Mouse (Mus musculus) midbrain, embryonic 15.5 days (tissue): ENCODE measurements at regions not wholly inside any gene's neighbourhood (a gene's known extent, or its start where the extent isn't known, plus 50 kb on each side); places are given as distances from the start of the nearest gene placed in this dataset.
A peak's percentile ranks its signal among the peaks of the same experiment; 100 is the strongest.

Experiments
- ATAC-seq: fragments of 200-750 bp; cut with Nextera tagmentation; replicated peaks from 2 replicates; pipeline ENCODE4 v1.8.0; 2017; ENCODE audit warnings: moderate TSS enrichment
- H3K27ac ChIP-seq: fragments of 300-500 bp; sonication (generic); 2 replicates; pipeline ENCODE4 v1.5.1; 2015; ENCODE audit warnings: mild to moderate bottlenecking, inconsistent platforms
- H3K27me3 ChIP-seq: fragments of 300-500 bp; sonication (generic); replicated peaks from 2 replicates; pipeline ENCODE4 v1.6.1; 2015; ENCODE audit warnings: inconsistent platforms
- H3K36me3 ChIP-seq: fragments of 300-500 bp; sonication (generic); replicated peaks from 2 replicates; pipeline ENCODE4 v1.6.1; 2015; ENCODE audit warnings: inconsistent platforms
- H3K4me1 ChIP-seq: fragments of 300-500 bp; sonication (generic); 2 replicates; pipeline ENCODE4 v1.6.1; 2015; ENCODE audit warnings: inconsistent platforms
- H3K4me2 ChIP-seq: fragments of 300-500 bp; sonication (generic); 2 replicates; pipeline ENCODE4 v1.6.1; 2015; ENCODE audit warnings: inconsistent platforms, mild to moderate bottlenecking, moderate library complexity
- H3K4me3 ChIP-seq: fragments of 300-500 bp; sonication (generic); 2 replicates; pipeline ENCODE4 v1.5.1; 2015; ENCODE audit warnings: mild to moderate bottlenecking, inconsistent platforms
- H3K9ac ChIP-seq: fragments of 300-500 bp; sonication (generic); 2 replicates; pipeline ENCODE4 v1.6.1; 2015; ENCODE audit warnings: mild to moderate bottlenecking, inconsistent platforms
- H3K9me3 ChIP-seq: fragments of 300-500 bp; sonication (generic); 2 replicates; pipeline ENCODE4 v1.6.1; 2016; ENCODE audit warnings: inconsistent platforms
- WGBS: fragments of 180-500 bp; shearing (Covaris S2); methylation state at CpG from one replicate; pipeline ENCODE4 v1.1.7; 2015; ENCODE audit warnings: mixed read lengths; 5-methylcytosine and 5-hydroxymethylcytosine counted together

DNA sequence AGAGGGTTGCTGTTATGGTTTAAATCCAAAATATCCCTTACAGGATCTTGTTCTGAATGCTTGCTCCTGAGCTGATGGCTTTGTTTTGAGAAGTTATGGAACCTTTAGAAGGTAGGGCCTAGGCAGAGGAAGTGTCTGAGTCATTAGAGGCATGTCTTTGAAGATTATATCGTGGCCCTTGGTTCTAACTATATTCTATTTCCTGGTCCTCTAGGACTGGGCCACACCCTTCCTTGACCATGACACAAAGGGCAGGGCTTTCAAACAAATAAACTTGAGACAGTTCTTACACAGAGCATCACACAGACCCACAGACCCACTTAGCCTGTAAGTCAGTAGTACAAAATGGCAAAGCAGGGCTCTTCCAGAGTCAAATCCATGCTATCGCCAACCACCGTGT is 197.8 kb upstream of the Ubash3b start:
- H3K27me3 ChIP-seq, result no peaks in the 10 kb centered on the region
- no peak for ATAC-seq
- no peaks in the 10 kb centered on the region for H3K36me3 ChIP-seq
- H3K9ac ChIP-seq, result no peak overlapping the region
- no peak overlapping the region for H3K27ac ChIP-seq
- no peaks in the 10 kb centered on the region for H3K9me3 ChIP-seq
- no peak overlapping the region for H3K4me3 ChIP-seq
- no peak overlapping the region for H3K4me2 ChIP-seq
- H3K4me1 ChIP-seq, result no peaks in the 10 kb centered on the region
- WGBS, result 85% methylated on average over 3 of the region's 3 CpGs

DNA sequence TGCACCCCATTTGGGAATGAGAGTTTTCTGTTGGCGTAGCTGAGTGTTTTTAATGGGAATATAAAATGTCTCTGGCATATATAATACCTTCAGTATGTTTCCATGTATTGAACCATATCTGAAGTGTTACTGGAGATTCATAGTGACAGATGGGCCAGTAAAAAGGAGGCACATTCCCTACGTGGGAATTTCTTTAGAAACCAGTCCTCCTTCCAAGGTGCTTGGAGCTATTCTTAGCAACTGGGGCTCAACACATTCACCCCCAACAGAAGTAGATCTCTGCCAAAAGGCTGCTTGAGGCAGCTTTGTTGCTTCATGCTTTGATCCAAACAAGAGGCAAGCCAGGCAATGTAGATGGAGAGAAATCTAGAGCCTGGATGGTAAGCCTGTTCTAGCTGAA is 183.8 kb upstream of the Ubash3b start:
- no peaks in the 10 kb centered on the region for H3K4me1 ChIP-seq
- 70% methylated on average over 2 of the region's 2 CpGs for WGBS
- no peak for ATAC-seq
- no peak overlapping the region for H3K9ac ChIP-seq
- H3K27me3 ChIP-seq, result no peaks in the 10 kb centered on the region
- H3K4me2 ChIP-seq, result no peak overlapping the region
- H3K36me3 ChIP-seq, result no peaks in the 10 kb centered on the region
- no peak overlapping the region for H3K4me3 ChIP-seq
- H3K9me3 ChIP-seq, result no peaks in the 10 kb centered on the region
- H3K27ac ChIP-seq, result no peak overlapping the region

- Histone ChIP-seq H3K4me1 (peaks cover 18% of the 10 kb centered on the region), H3K4me2 (no peak overlapping the region), H3K9me3 (no peaks in the 10 kb centered on the region), H3K9ac (no peak overlapping the region), H3K27ac (no peak overlapping the region), H3K4me3 (no peak overlapping the region), H3K27me3 (no peaks in the 10 kb centered on the region), H3K36me3 (no peaks in the 10 kb centered on the region)
- no peak for ATAC-seq
- 85% methylated on average over 2 of the region's 2 CpGs for WGBS
Observed at GRCm38 (mm10) chr9:41337375-41337774, 175.9 kb upstream of the Ubash3b start.

- Histone ChIP-seq H3K4me2 (no peak overlapping the region), H3K27ac (no peak overlapping the region), H3K9me3 (no peaks in the 10 kb centered on the region), H3K4me1 (peaks cover 18% of the 10 kb centered on the region), H3K36me3 (no peaks in the 10 kb centered on the region), H3K4me3 (no peak overlapping the region), H3K27me3 (no peaks in the 10 kb centered on the region), H3K9ac (no peak overlapping the region)
- no peak for ATAC-seq
- WGBS, result 93% methylated on average over 6 of the region's 6 CpGs
Observed at GRCm38 (mm10) chr9:41336801-41337200, 175.3 kb upstream of the Ubash3b start.

- Histone ChIP-seq H3K27ac (peak overlapping the region; percentile 64), H3K4me3 (no peak overlapping the region), H3K36me3 (no peaks in the 10 kb centered on the region), H3K9me3 (no peaks in the 10 kb centered on the region), H3K27me3 (no peaks in the 10 kb centered on the region), H3K9ac (no peak overlapping the region), H3K4me2 (no peak overlapping the region; the same call in 1 of the 2 replicates), H3K4me1 (peaks cover 18% of the 10 kb centered on the region)
- ATAC-seq, result peak; percentile 79
- 17% methylated on average over 10 of the region's 10 CpGs for WGBS
Observed at GRCm38 (mm10) chr9:41334462-41335241, 173.2 kb upstream of the Ubash3b start.

DNA sequence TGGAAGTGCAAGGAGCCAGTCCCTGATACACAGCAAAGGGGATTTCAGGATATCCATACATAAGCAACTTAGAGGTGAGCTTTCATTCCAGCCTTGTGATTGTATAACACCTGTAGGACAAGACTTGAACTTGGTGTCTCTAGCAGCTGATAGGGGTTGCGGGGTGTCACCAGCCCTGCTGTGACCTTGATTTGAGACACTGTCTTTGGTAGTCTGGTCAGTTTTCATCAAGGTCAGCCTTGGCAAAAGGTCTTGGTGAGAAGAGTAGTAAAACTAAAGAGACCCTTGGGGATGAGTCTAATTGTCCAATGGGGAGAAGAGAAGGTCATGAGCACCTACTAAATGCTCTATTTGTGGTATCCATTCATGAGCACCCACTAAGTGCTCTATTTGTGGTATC is 172.0 kb upstream of the Ubash3b start:
- Histone ChIP-seq H3K27ac (no peak overlapping the region), H3K4me2 (no peak overlapping the region)

DNA sequence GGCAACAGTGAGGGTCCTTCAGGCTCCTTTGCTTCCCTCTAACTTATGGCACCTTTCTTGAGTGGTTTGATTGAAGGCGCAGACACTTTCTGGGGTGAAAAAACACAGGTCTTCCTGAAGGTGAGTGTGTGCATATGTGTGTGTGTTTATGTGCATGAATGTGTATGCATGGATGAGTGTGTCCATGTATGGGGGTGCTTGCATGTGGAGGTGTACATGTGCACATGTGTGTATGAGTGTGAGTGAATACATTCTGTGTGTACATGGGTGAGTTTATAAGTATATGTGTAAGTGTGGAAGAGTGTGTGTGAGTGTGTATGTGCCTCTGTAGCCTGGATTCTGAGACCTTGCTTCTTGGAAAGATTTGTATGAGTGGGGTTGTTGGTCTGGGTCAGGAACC is 167.5 kb upstream of the Ubash3b start:
- Histone ChIP-seq H3K4me3 (no peak overlapping the region), H3K9me3 (no peaks in the 10 kb centered on the region), H3K4me1 (peaks cover 23% of the 10 kb centered on the region), H3K27ac (no peak overlapping the region), H3K9ac (no peak overlapping the region), H3K36me3 (no peaks in the 10 kb centered on the region), H3K27me3 (no peaks in the 10 kb centered on the region), H3K4me2 (peak overlapping the region; percentile 37)
- ATAC-seq, result no peak
- 87% methylated on average over 1 of the region's 1 CpGs for WGBS

More for the DNA sequence above, 172.0 kb upstream of the Ubash3b start:
- Histone ChIP-seq H3K36me3 (no peaks in the 10 kb centered on the region), H3K4me3 (no peak overlapping the region), H3K4me1 (peaks cover 19% of the 10 kb centered on the region), H3K9ac (no peak overlapping the region), H3K9me3 (no peaks in the 10 kb centered on the region), H3K27me3 (no peaks in the 10 kb centered on the region)
- 98% methylated on average over 1 of the region's 1 CpGs for WGBS
- ATAC-seq, result no peak

GRCm38 (mm10) chr9:41328480-41328879 is 167.0 kb upstream of the Ubash3b start:
- no peak overlapping the region for H3K9ac ChIP-seq
- H3K4me2 ChIP-seq, result peak overlapping the region; percentile 37
- peak overlapping the region; percentile 12; the same call in 1 of the 2 replicates for H3K4me3 ChIP-seq
- H3K36me3 ChIP-seq, result no peaks in the 10 kb centered on the region
- H3K27ac ChIP-seq, result peak overlapping the region; percentile 60; the same call in 1 of the 2 replicates
- peaks cover 23% of the 10 kb centered on the region for H3K4me1 ChIP-seq
- H3K27me3 ChIP-seq, result no peaks in the 10 kb centered on the region
- WGBS, result 24% methylated on average over 5 of the region's 5 CpGs
- ATAC-seq, result no peak
- no peaks in the 10 kb centered on the region for H3K9me3 ChIP-seq

- no peaks in the 10 kb centered on the region for H3K36me3 ChIP-seq
- H3K4me3 ChIP-seq, result peak overlapping the region; percentile 12; the same call in 1 of the 2 replicates
- H3K9ac ChIP-seq, result no peak overlapping the region
- no peak for ATAC-seq
- no peaks in the 10 kb centered on the region for H3K27me3 ChIP-seq
- 2% methylated on average over 1 of the region's 1 CpGs for WGBS
- H3K27ac ChIP-seq, result peak overlapping the region; percentile 60; the same call in 1 of the 2 replicates
- H3K4me2 ChIP-seq, result peak overlapping the region; percentile 37
- H3K9me3 ChIP-seq, result no peaks in the 10 kb centered on the region
- peaks cover 23% of the 10 kb centered on the region for H3K4me1 ChIP-seq
Observed at GRCm38 (mm10) chr9:41328056-41328455, 166.6 kb upstream of the Ubash3b start.

DNA sequence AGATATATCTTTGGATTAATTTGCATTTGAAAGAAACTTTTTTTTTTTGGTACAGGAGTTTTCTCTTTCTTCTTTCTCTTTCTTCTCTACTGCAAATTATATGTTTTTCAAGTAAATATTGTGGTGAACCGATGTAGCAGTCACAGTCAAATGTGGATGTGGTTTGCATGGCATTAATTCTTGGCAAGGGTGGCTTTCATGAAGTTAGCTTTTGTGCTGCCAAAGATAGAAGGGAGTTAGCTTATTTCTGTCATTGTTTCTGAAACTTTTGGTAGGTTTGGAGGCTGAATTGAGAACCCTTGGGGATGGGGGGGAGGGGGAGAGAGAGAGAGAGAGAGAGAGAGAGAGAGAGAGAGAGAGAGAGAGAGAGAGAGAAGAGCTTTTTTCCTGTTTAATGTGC is 166.1 kb upstream of the Ubash3b start:
- Histone ChIP-seq H3K4me2 (peak overlapping the region; percentile 6; the same call in 1 of the 2 replicates), H3K36me3 (no peaks in the 10 kb centered on the region), H3K4me1 (peaks cover 23% of the 10 kb centered on the region), H3K9me3 (no peaks in the 10 kb centered on the region), H3K27ac (peak overlapping the region; percentile 68; the same call in 1 of the 2 replicates), H3K4me3 (no peak overlapping the region), H3K27me3 (no peaks in the 10 kb centered on the region), H3K9ac (no peak overlapping the region)
- ATAC-seq, result no peak
- WGBS, result 30% methylated on average over 1 of the region's 1 CpGs

DNA sequence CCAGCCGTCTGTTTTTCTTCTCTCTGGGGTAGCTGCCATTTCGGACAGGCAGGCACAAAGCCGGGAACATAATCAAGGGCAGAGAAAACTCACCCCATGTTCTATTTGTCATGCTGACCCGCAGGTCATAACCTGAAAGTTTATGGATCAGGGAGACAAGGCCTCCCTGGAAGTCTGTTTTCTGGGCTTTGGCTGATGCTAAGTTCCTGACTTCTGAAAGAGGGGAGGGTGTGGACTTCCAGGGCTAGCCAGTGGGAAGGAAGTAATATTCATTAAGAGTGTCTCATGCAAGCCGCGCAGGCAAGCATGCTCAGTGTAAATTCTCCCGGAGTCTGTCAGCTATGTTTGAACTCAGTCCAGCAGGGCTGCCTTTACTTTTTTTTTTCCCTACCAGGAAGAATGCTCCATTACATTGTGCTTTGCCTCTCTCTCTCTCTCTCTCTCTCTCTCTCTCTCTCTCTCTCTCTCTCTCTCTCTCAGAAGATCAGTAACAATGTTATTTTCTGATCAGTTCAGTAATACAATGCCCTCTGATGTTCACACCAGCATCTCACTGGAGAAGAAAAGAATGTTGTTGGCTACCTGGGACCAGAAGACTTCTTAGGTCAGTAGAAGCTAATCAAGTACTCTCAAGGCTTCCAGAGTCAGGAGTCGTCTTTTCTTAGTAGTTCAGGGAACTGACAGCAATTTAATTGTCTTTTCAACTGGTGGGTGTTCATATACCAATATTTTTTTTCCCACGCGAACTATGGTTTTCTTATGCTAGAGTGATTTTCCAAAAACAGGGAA is 165.5 kb upstream of the Ubash3b start:
- no peaks in the 10 kb centered on the region for H3K9me3 ChIP-seq
- peaks cover 23% of the 10 kb centered on the region for H3K4me1 ChIP-seq
- no peak overlapping the region for H3K4me3 ChIP-seq
- H3K27ac ChIP-seq, result peak overlapping the region; percentile 68
- no peaks in the 10 kb centered on the region for H3K27me3 ChIP-seq
- H3K36me3 ChIP-seq, result no peaks in the 10 kb centered on the region
- peak overlapping the region; percentile 6; the same call in 1 of the 2 replicates for H3K4me2 ChIP-seq
- 13% methylated on average over 10 of the region's 10 CpGs for WGBS
- no peak overlapping the region for H3K9ac ChIP-seq
- 0 out of 2 replicates have a peak, but pooled peaks have one; percentile 50 for ATAC-seq

DNA sequence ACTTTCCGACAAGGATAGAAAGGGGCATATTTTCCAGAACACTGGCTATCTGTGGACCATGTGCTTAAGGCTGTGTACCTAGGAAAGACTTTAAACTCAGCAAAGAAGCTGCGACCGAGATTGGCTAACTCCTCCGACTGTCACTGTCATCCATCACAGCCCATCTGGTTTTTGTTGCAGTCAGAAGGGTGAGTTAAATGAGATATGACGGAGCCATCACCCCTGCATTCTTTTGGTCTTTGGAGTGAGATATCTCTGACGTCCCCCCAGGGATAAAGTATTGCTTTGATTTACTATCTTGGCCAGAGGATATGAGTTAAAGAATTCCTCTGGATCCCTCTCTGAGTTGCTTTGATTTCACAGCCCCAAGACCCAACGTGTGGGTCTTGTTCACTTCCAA is 160.0 kb upstream of the Ubash3b start:
- Histone ChIP-seq H3K4me1 (peaks cover 14% of the 10 kb centered on the region), H3K36me3 (no peaks in the 10 kb centered on the region), H3K9me3 (no peaks in the 10 kb centered on the region), H3K9ac (no peak overlapping the region), H3K4me3 (no peak overlapping the region), H3K4me2 (no peak overlapping the region), H3K27me3 (no peaks in the 10 kb centered on the region), H3K27ac (no peak overlapping the region)
- ATAC-seq, result no peak
- WGBS, result 91% methylated on average over 7 of the region's 7 CpGs
